Mouse (Mus musculus): ENCODE measurements at regions not wholly inside any gene's neighbourhood (a gene's known extent, or its start where the extent isn't known, plus 50 kb on each side); places are given as distances from the start of the nearest gene placed in this dataset.
"Not testable (repeated sequence)": the region's sequence is repeated elsewhere in the genome, so short reads cannot be mapped to it uniquely, and the experiment has no call there.

GRCm38 (mm10) chr4:67447835-67448234 lies 620.5 kb downstream of the Tlr4 start:
- no peak for TF ChIP-seq CHD2 (IDR thresholded peaks at IDR 0.05; ENCODE audit: low read depth, low read length)
- TF ChIP-seq HCFC1 (IDR thresholded peaks at IDR 0.05; ENCODE audit: borderline replicate concordance, insufficient read depth, low read length), result no peak
- no peak for TF ChIP-seq MAFK (IDR thresholded peaks at IDR 0.05; ENCODE audit: insufficient read depth, low read depth, low read length)
- TF ChIP-seq ZC3H11A (IDR thresholded peaks at IDR 0.05; ENCODE audit: borderline replicate concordance, low read depth, low read length), result no peak
- no peak for TF ChIP-seq ZNF384 (IDR thresholded peaks at IDR 0.05; ENCODE audit: low read depth, low read length)
- Histone ChIP-seq H3K4me3 (ENCODE audit: insufficient read depth in 1 of 2, low read depth in 1 of 2, low read length in 2 of 2, poor library complexity in 1 of 2, severe bottlenecking in 1 of 2) (no peak overlapping the region), H3K9ac (ENCODE audit: insufficient read depth, low read depth, low read length, poor library complexity, severe bottlenecking) (no peak overlapping the region), H3K36me3 (ENCODE audit: control insufficient read depth, insufficient read depth, low read length, poor library complexity, severe bottlenecking) (no peaks in the 10 kb centered on the region), H3K27ac (ENCODE audit: insufficient read depth, low read depth, low read length, poor library complexity, severe bottlenecking) (no peak overlapping the region), H3K9me3 (ENCODE audit: control insufficient read depth, insufficient read depth, low read depth, low read length) (no peaks in the 10 kb centered on the region), H3K4me1 (ENCODE audit: control insufficient read depth in 2 of 2, insufficient read depth in 2 of 2, low read length in 2 of 2, poor library complexity in 1 of 2) (no peaks in the 10 kb centered on the region)
- no peak for DNase-seq (ENCODE audit: low read depth, low spot score)
- in situ Hi-C loops (cut with MboI; ENCODE audit: low sequenced_read_pairs in 2 of 2, unreplicated experiment in 2 of 2), result no loop called here

- H3K27ac ChIP-seq (ENCODE audit: insufficient read depth, low read depth, low read length, poor library complexity, severe bottlenecking); H3K36me3 ChIP-seq (ENCODE audit: control insufficient read depth, insufficient read depth, low read length, poor library complexity, severe bottlenecking); H3K4me3 ChIP-seq (ENCODE audit: insufficient read depth in 1 of 2, low read depth in 1 of 2, low read length in 2 of 2, poor library complexity in 1 of 2, severe bottlenecking in 1 of 2); in situ Hi-C loops (cut with MboI; ENCODE audit: low sequenced_read_pairs in 2 of 2, unreplicated experiment in 2 of 2); H3K4me1 ChIP-seq (ENCODE audit: control insufficient read depth in 2 of 2, insufficient read depth in 2 of 2, low read length in 2 of 2, poor library complexity in 1 of 2); H3K9me3 ChIP-seq (ENCODE audit: control insufficient read depth, insufficient read depth, low read depth, low read length); H3K9ac ChIP-seq (ENCODE audit: insufficient read depth, low read depth, low read length, poor library complexity, severe bottlenecking); DNase-seq (ENCODE audit: low read depth, low spot score): not testable (repeated sequence)
Measured at GRCm38 (mm10) chr4:67459871-67460270, 632.5 kb downstream of the Tlr4 start.

GRCm38 (mm10) chr4:67473034-67473433 lies 645.6 kb downstream of the Tlr4 start:
- TF ChIP-seq HCFC1 (IDR thresholded peaks at IDR 0.05; ENCODE audit: borderline replicate concordance, insufficient read depth, low read length), result no peak
- DNase-seq (ENCODE audit: low read depth, low spot score), result no peak
- in situ Hi-C loops (cut with MboI; ENCODE audit: low sequenced_read_pairs in 2 of 2, unreplicated experiment in 2 of 2), result no loop called here
- Histone ChIP-seq H3K4me1 (ENCODE audit: control insufficient read depth in 2 of 2, insufficient read depth in 2 of 2, low read length in 2 of 2, poor library complexity in 1 of 2) (no peaks in the 10 kb centered on the region), H3K9ac (ENCODE audit: insufficient read depth, low read depth, low read length, poor library complexity, severe bottlenecking) (no peak overlapping the region), H3K9me3 (ENCODE audit: control insufficient read depth, insufficient read depth, low read depth, low read length) (no peaks in the 10 kb centered on the region), H3K27ac (ENCODE audit: insufficient read depth, low read depth, low read length, poor library complexity, severe bottlenecking) (no peak overlapping the region), H3K4me3 (ENCODE audit: insufficient read depth in 1 of 2, low read depth in 1 of 2, low read length in 2 of 2, poor library complexity in 1 of 2, severe bottlenecking in 1 of 2) (no peak overlapping the region), H3K36me3 (ENCODE audit: control insufficient read depth, insufficient read depth, low read length, poor library complexity, severe bottlenecking) (no peaks in the 10 kb centered on the region)

- in situ Hi-C loops (cut with MboI; ENCODE audit: low sequenced_read_pairs in 2 of 2, unreplicated experiment in 2 of 2), result no loop called here
- DNase-seq (ENCODE audit: low read depth, low spot score), result peak; percentile 13
- no peaks in the 10 kb centered on the region for H3K9me3 ChIP-seq (ENCODE audit: control insufficient read depth, insufficient read depth, low read depth, low read length)
- H3K36me3 ChIP-seq (ENCODE audit: control insufficient read depth, insufficient read depth, low read length, poor library complexity, severe bottlenecking), result no peaks in the 10 kb centered on the region
- no peaks in the 10 kb centered on the region for H3K4me1 ChIP-seq (ENCODE audit: control insufficient read depth in 2 of 2, insufficient read depth in 2 of 2, low read length in 2 of 2, poor library complexity in 1 of 2)
- no peak overlapping the region for H3K9ac ChIP-seq (ENCODE audit: insufficient read depth, low read depth, low read length, poor library complexity, severe bottlenecking)
- no peak for TF ChIP-seq MAFK (IDR thresholded peaks at IDR 0.05; ENCODE audit: insufficient read depth, low read depth, low read length)
- no peak; the same call in 1 of the 2 replicates for TF ChIP-seq ZC3H11A (IDR thresholded peaks at IDR 0.05; ENCODE audit: borderline replicate concordance, low read depth, low read length)
- TF ChIP-seq HCFC1 (IDR thresholded peaks at IDR 0.05; ENCODE audit: borderline replicate concordance, insufficient read depth, low read length), result no peak
- no peak for TF ChIP-seq ZNF384 (IDR thresholded peaks at IDR 0.05; ENCODE audit: low read depth, low read length)
- no peak overlapping the region for H3K27ac ChIP-seq (ENCODE audit: insufficient read depth, low read depth, low read length, poor library complexity, severe bottlenecking)
- no peak overlapping the region for H3K4me3 ChIP-seq (ENCODE audit: insufficient read depth in 1 of 2, low read depth in 1 of 2, low read length in 2 of 2, poor library complexity in 1 of 2, severe bottlenecking in 1 of 2)
Measured at GRCm38 (mm10) chr4:67477264-67477845, 650.0 kb downstream of the Tlr4 start.

GRCm38 (mm10) chr4:67478081-67478480 lies 650.7 kb downstream of the Tlr4 start:
- no peak for TF ChIP-seq CHD2 (IDR thresholded peaks at IDR 0.05; ENCODE audit: low read depth, low read length)
- no peak for TF ChIP-seq MAFK (IDR thresholded peaks at IDR 0.05; ENCODE audit: insufficient read depth, low read depth, low read length)
- no peak for TF ChIP-seq HCFC1 (IDR thresholded peaks at IDR 0.05; ENCODE audit: borderline replicate concordance, insufficient read depth, low read length)
- TF ChIP-seq ZNF384 (IDR thresholded peaks at IDR 0.05; ENCODE audit: low read depth, low read length), result no peak
- no peak for TF ChIP-seq ZC3H11A (IDR thresholded peaks at IDR 0.05; ENCODE audit: borderline replicate concordance, low read depth, low read length)

More at GRCm38 (mm10) chr4:67478081-67478480, 650.7 kb downstream of the Tlr4 start:
- Histone ChIP-seq H3K9ac (ENCODE audit: insufficient read depth, low read depth, low read length, poor library complexity, severe bottlenecking) (no peak overlapping the region), H3K4me1 (ENCODE audit: control insufficient read depth in 2 of 2, insufficient read depth in 2 of 2, low read length in 2 of 2, poor library complexity in 1 of 2) (no peaks in the 10 kb centered on the region), H3K9me3 (ENCODE audit: control insufficient read depth, insufficient read depth, low read depth, low read length) (no peaks in the 10 kb centered on the region), H3K27ac (ENCODE audit: insufficient read depth, low read depth, low read length, poor library complexity, severe bottlenecking) (no peak overlapping the region), H3K36me3 (ENCODE audit: control insufficient read depth, insufficient read depth, low read length, poor library complexity, severe bottlenecking) (no peaks in the 10 kb centered on the region), H3K4me3 (ENCODE audit: insufficient read depth in 1 of 2, low read depth in 1 of 2, low read length in 2 of 2, poor library complexity in 1 of 2, severe bottlenecking in 1 of 2) (no peak overlapping the region)
- DNase-seq (ENCODE audit: low read depth, low spot score), result no peak
- in situ Hi-C loops (cut with MboI; ENCODE audit: low sequenced_read_pairs in 2 of 2, unreplicated experiment in 2 of 2), result no loop called here

All from ES-E14 (cell line).